ENCODE assay signal across 8 mouse cellular contexts in the genomic region with DNA sequence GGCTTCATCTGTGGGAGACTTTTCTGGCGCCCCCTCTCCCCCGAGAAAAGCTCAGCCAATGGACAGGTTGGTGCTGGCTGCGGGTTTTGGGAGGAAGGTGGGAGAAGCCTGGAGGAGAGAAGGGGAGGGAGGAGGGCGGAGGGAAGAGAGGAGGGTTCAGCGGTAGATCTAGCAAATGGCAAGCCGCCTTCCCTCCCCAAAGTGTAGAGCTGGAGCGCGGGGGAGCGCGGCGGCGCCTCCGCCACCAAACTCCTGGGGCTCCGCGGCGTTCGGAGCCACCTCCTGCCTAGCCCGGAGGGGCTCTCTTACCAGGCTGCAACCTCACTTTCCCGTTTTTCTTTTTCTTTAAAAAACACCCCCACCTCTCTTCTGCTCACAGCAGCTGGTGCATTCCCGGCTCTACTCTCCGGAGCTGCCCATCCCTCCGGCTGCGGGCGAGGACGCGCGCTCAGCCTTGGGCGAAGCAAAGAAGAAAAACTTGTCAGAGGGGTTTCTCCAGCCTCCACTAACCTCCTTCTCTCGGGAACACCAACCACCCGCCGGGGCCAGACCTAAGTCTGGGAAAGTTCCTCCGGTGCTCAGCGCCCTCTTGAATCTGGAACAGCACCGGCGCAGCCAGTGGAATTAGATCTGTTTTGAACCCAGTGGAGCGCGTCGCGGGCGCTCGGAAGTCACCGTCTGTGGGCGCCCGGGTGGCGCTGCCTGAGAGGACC. TPM values are rescaled to one million over a fixed set of nuclear protein-coding genes. Genes with fewer than 3 reads are reported as not detected.
A peak's percentile ranks its signal among the peaks of the same experiment; 100 is the strongest.
DNase-seq lines count a peak whose midpoint lies in the region; ATAC-seq and TF ChIP-seq lines count a peak whose summit lies in the region.

A gene (plus strand): TSS at position 199 of the 713 bp plus-strand sequence.

- WGBS in embryonic facial prominence, embryonic 10.5 days = under 1% methylated on average over 45 of the region's 45 CpGs
- under 1% methylated on average over 41 of the region's 45 CpGs for WGBS in intestine, postnatal 0 days

- H3K27me3 ChIP-seq in embryonic facial prominence, embryonic 10.5 days (replicated peaks; ENCODE audit: low read depth, poor library complexity, severe bottlenecking) = no peaks in the 10 kb centered on the region; the same call in 1 of the 2 replicates
- H3K27me3 ChIP-seq in intestine, postnatal 0 days (replicated peaks; ENCODE audit: control insufficient read depth, insufficient read depth, low read length) = peaks cover 15% of the 10 kb centered on the region

- H3K9ac ChIP-seq in intestine, postnatal 0 days (ENCODE audit: low read depth, low read length) = peak within 1 kb of the TSS; percentile 37

- ATAC-seq in intestine, postnatal 0 days = peak; percentile 33; the same call in 1 of the 2 replicates
- ATAC-seq in megakaryocyte progenitor cell, adult 5-6 weeks (replicated peaks; ENCODE audit: poor library complexity) = peak; percentile 60

- no peak for TF ChIP-seq CTCF in intestine, postnatal 0 days (IDR thresholded peaks at IDR 0.05; ENCODE audit: low read depth)

- H3K4me3 ChIP-seq in embryonic facial prominence, embryonic 10.5 days = peak within 1 kb of the TSS; percentile 70
- peak within 1 kb of the TSS; percentile 48 for H3K4me3 ChIP-seq in intestine, postnatal 0 days (ENCODE audit: low read depth, low read length)

- no peaks in the 10 kb centered on the region for H3K36me3 ChIP-seq in embryonic facial prominence, embryonic 10.5 days (replicated peaks)
- no peaks in the 10 kb centered on the region for H3K36me3 ChIP-seq in intestine, postnatal 0 days (ENCODE audit: control insufficient read depth, insufficient read depth)

- no peaks in the 10 kb centered on the region for H3K9me3 ChIP-seq in embryonic facial prominence, embryonic 10.5 days
- no peaks in the 10 kb centered on the region for H3K9me3 ChIP-seq in intestine, postnatal 0 days (ENCODE audit: control insufficient read depth)

- peak within 1 kb of the TSS; percentile 92 for H3K27ac ChIP-seq in embryonic facial prominence, embryonic 10.5 days (replicated peaks)
- H3K27ac ChIP-seq in intestine, postnatal 0 days (ENCODE audit: low read depth, low read length) = no peak within 1 kb of the TSS

- H3K4me2 ChIP-seq in intestine, postnatal 0 days (replicated peaks; ENCODE audit: low read depth) = peak within 1 kb of the TSS; percentile 77

- H3K4me1 ChIP-seq in embryonic facial prominence, embryonic 10.5 days = peaks cover 24% of the 10 kb centered on the region
- no peaks in the 10 kb centered on the region for H3K4me1 ChIP-seq in intestine, postnatal 0 days (replicated peaks; ENCODE audit: control insufficient read depth, insufficient read depth, low read length)

- DNase-seq in adrenal gland, postnatal 10 days = peak; percentile 78
- DNase-seq in embryonic facial prominence, embryonic 10.5 days (ENCODE audit: low spot score) = peak; percentile 86
- DNase-seq in heart, adult 11 months = peak; percentile 98
- peak; percentile 85 to 93 for DNase-seq in left cerebral cortex, postnatal 25 days (ENCODE audit: low spot score in 2 of 2)
- peak; percentile 72 to 85 for DNase-seq in right cerebral cortex, postnatal 36 days (ENCODE audit: low spot score in 2 of 2)
- no peak for DNase-seq in MN1 (ENCODE audit: low spot score)

- intact Hi-C loops in left cerebral cortex, postnatal 25 days (cut with DNase I) = loop anchor here (5.0 to 10.0 kb wide), 3 partner anchors 549 to 971 kb away; no protein-coding TSS in a partner anchor

RNA-seq across cellular contexts. Expression of the gene that starts here (rescaled TPM):
- 10 to 100 TPM; 18.1 to 19.7 TPM for total RNA-seq in adrenal gland, postnatal 10 days (2021)
- polyA plus RNA-seq in embryonic facial prominence, embryonic 10.5 days (2016; fragmentation: Nextera tagmentation; extraction: Ambion mirVana) = 16.8 and 20.0 TPM in 2 replicates
- polyA plus RNA-seq in intestine, postnatal 0 days (2015; fragmentation: Nextera tagmentation; extraction: Ambion mirVana) = 4.2 and 4.6 TPM in 2 replicates
- 10 to 100 TPM; 32.5 to 35.1 TPM for total RNA-seq in left cerebral cortex, postnatal 25 days (2021)
- total RNA-seq in megakaryocyte progenitor cell, adult 5-6 weeks (2015) = 0.29 and 0.52 TPM in 2 replicates
- 0.14 and 0.29 TPM in 2 replicates for total RNA-seq in megakaryocyte progenitor cell, adult 5-6 weeks (2017)

Comparison
In these comparisons a context has a peak if more than half of its experiments do, and no peak if none do; other contexts are left out.
1. RNA of the gene that starts here (total RNA-seq): 32.5 to 35.1 TPM in left cerebral cortex, postnatal 25 days and 18.1 to 19.7 TPM in adrenal gland, postnatal 10 days; 0.14 to 0.52 TPM in megakaryocyte progenitor cell, adult 5-6 weeks; every median in the first group is over 10 times any median in the second.
2. Peak in ATAC-seq in megakaryocyte progenitor cell, adult 5-6 weeks; RNA of the gene not detected or under 1 TPM.